Mouse (Mus musculus) bone marrow, adult 2 months (tissue): ENCODE results near the gene Angptl4.

Experiments
- CTCF ChIP-seq: fragments of 200-500 bp; IDR thresholded peaks from 2 replicates; pipeline ENCODE4 v1.5.1; 2011; ENCODE audit warnings: low read length, control low read depth; ENCODE audit not compliant: control insufficient read depth, insufficient read depth
- POLR2A ChIP-seq: fragments of 200-500 bp; IDR thresholded peaks from 2 replicates; pipeline ENCODE4 v1.6.1; 2011; ENCODE audit warnings: low read depth, mild to moderate bottlenecking, control low read depth, low read length, borderline replicate concordance; ENCODE audit not compliant: control insufficient read depth

- no peak for TF ChIP-seq CTCF
- TF ChIP-seq POLR2A: no peak
Observed at GRCm38 (mm10) chr17:33774573-33775155, 7.0 kb downstream of the Angptl4 start.
